Mouse (Mus musculus) fat pad, adult 2 months (tissue): ENCODE data around the gene Sbf2.
"Not testable (repeated sequence)": the region's sequence is repeated elsewhere in the genome, so short reads cannot be mapped to it uniquely, and the experiment has no call there.

Source experiments
- DNase-seq: peaks from one replicate; pipeline ENCODE4 v3.0.0-alpha.2; 2011; ENCODE audit warnings: low read depth, low spot score; ENCODE audit errors: extremely low read depth

The Sbf2 gene

DNA sequence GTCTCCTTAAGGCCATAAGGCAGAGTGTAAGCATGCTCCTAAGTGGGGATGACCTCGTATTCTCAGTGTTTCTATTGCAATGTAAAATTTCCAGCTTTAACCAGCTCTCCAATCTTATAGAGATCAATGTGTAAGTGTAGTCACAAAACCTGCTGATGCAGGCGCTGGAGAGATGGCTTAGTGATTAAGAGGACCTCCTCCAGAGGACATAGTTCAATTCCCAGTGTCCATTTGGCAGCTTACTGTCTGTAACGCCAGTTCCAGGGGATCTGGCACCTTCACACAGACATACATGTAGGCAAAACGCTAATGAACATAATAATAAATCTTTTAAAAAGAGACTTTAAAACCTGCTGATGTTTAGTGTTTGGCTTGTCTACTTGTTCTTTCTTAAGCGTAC lies 200.4 kb downstream of the Sbf2 start:
- no peak for DNase-seq

DNA sequence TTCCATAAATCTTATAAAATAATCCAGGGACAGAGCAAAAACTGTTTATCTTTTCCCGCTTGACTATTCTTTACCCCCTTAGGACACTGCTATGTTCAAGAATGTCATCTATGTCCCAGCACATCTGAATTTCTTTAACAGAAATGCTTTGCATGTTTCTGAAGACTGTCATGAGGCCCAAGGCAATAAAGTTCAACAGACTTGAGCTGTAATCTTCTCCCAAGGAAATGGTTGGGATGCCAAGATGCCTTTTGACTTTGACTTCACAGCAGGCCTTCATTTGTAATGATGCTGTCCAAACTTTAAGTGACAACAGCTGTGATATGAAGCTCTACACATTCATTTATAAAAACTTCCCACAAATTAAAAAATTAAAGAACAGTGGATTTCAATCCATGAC lies 212.6 kb downstream of the Sbf2 start:
- no peak for DNase-seq

DNA sequence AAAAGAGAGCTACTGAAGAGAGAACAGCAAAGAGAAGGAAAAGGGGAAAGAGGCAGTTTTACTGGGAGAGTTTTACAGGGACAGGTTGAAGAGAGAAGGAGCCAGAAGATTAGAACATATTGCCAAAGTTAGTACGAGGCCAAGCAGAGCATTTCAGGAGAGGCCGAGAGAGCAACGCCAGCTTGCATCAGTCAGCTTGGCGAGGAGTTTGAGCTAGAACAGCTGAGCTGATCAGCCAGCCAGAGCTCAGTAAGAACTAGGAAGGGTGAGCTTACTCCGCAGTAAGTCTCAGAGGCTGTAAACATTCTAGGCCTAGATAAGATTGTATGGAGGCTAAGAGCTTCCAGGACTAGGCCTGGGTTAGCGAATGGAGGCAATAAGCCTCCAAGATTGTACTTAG lies 222.1 kb downstream of the Sbf2 start:
- no peak for DNase-seq

DNA sequence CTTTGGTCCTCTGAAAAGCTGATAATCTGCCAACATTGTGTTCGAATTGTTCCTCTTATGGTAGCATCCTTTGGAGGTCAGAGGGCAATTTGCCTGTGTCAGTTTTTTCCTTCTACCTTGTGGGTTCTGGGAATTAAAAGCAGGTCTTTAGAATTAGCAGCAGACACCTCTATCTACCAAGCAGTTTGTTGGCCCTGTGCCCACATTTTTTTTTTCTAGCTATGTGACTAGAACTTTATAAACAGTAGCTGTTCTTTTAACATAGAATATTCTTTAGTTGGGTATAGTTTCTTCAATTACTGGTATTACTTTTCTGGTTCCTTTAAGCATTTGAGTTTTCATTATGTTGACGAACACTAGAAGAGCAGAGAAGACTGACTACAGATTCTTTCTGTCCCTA lies 223.1 kb downstream of the Sbf2 start:
- no peak for DNase-seq

DNA sequence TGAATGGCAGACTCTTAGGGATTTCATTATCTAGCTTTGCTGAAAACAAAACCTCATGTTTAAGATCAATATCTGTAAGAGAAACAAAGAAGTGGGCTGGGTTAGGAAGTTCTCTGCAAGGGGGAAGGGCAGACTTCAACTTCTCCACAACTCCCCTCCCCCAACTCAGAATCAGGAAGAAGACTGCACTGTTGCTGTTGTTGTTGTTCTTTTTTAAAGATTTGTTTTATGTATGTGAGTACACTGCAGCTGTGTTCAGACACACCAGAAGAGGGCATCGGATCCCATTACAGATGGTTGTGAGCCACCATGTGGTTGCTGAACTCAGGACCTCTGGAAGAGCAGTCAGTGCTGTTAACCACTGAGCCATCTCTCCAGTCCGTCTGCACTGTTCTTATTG lies 225.8 kb downstream of the Sbf2 start:
- not testable (repeated sequence) for DNase-seq

DNA sequence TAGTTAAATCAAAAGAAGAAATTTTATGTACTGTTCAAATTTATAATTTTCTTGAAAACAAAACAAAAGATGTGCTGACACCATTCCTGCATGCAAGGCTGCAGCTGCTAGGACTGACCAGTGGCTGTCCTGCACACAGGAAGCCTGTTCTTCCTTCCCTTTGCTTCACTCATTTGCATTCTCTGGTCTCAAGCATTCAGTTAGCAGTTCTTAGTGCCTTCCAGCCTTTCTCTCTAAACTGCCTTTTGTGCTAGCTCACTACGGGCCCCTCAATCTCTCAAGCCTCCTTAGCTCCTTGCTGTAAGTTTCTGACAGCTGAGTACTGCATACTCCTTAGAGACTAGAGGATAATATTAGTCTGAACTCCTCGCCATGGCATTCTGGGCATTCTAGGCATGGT lies 227.2 kb downstream of the Sbf2 start:
- DNase-seq, result no peak

DNA sequence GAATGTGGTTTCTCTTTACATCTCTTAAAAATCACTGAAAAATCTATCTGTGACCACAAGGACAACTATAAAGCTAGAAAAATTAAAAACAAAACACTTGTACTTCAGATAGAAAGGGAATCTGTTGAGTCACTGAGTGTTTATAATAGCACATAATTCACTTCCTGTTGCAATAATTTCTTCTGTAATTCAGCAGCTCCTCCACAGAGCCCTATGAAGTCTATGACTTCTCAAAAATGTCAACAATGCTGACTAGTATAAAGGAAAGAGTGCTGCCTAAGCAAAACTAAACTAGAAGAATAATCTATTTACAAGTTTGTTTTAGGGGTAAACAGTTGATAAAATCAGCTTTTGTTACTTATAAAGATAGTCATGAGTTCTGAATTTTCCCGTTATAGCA lies 229.2 kb downstream of the Sbf2 start:
- DNase-seq, result no peak

DNA sequence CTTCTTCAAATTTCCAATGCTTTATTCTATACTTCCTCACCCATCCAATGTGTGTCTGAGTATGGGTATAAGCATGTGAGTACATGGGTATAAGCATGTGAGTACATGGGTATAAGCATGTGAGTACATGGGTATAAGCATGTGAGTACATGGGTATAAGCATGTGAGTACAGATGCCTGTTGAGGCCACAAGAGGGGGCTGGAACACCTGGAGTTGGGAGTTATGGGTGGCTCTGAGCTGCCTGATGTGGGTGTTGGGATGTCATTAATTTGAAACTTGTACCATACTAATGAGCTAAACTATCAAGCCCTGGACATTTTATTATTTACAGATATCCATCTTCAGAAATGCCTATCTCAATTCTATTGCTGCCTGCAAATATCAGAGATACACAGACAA lies 230.4 kb downstream of the Sbf2 start:
- DNase-seq, result no peak

DNA sequence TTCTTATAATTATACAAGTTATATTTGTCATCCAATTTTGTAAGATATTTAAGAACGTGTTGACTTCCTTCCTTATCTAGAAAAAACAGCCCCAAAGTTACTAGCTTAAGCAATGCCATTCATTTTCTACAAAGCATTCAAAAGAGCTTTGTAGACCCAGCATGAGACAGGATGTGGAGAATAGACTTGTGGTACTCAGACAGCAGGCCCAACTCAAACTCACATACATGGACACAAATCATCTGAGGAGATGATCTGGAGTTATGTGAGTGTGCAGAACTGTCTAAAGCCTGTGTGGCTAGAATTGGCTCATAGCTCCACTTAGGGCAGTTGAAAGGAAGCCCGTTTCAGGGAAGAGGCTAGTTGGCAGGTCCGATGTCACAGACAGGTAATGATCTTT lies 233.1 kb downstream of the Sbf2 start:
- no peak for DNase-seq

DNA sequence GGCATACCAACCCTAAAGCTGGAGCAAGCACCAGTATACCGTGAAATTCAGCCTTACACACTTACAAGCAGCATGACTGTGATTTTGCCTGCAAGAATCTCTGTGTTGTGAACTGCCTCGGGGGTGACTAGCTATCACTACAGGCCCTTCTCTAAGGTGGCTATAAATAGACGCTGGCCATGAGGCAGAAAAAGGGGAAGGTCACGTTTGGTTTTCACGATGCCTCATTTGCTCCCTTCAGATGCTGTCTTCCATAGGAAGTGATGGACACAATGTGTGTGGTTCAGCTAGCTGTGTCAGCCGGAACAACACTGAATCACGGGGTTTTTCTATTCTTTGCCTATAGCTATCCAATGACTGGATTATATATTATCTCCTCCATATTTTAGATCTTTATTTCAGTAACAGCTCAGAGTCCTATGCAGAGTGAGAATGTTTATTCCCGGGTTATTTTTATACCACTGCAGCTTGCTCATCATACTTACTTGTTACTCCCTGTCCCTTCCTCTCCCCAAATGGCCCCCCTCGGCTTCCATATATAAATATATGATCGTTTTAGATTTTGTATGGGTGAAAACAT lies 235.3 kb downstream of the Sbf2 start:
- DNase-seq, result no peak

DNA sequence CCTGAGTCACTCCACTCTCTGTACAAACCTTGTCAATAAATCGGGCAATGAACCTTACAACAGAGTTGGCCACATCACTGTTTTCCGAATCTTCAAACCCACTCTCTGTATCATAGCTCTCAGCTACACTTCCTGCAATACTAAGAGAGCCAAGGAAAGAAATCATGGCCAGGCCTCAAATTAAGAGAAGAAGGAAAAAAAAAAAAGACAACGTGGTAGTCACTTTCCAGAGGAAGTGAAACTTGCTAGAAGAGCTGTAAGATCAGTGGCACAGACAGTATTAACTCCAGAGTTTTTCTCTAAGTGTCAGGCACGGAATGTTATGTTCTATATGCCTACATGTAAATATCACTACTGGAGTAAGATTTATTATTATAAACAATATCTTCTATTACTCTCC lies 242.2 kb downstream of the Sbf2 start:
- DNase-seq, result no peak

DNA sequence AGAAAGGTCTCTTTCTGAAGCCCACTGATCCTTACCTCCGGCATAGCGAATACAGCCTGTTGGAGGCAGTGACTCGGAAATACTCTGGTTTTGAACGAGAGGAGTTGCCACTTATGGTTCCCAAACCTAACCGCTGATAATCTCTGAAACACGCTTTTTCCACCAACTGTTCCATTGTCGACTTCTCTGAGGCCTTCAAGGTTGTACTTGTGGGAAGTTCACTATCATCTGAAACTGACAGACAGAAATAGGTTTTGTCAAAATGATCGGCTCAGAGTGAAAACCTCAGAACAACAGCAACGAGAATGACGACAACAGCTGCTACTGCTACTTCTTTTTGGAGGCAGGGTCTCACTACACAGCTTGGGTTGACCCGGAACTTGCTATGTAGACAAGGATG lies 252.7 kb downstream of the Sbf2 start:
- DNase-seq, result no peak

DNA sequence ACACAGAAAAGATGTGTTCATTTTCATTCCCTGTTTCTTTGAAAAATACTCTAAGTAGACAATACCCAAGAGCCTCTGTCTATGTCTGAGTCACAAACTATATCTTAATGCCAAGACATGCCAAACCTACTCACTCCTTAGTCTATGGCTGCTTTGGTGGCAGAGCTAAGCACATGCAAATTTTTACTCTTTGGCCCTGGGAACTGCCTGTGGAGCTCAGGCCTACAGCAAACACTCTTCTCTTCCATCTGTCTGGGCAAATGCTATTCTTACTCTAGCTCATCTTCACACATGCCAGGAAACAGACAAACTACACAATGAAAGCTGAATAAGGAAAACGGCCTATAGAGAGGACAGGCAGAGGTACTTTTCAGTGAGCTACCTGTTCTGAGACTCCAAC lies 253.2 kb downstream of the Sbf2 start:
- no peak for DNase-seq

DNA sequence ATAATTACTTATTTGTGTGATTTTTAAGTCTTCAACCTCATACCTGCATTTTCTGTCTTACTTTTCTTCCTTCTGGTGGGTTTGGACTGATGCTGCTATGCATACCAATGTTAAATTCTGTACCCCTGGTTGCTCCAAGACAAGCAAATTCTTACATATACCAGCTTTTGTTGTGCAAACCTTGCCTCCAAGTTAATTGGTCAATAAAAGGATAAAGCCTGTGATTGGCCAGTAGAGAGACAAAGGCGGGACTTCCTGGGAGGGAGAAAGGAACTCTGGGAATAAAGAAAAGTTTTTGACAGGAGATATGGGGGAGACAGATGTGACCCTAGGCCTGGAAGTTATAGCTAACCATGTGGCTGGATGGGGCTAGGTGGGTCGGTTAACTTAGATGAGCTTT lies 255.3 kb downstream of the Sbf2 start:
- no peak for DNase-seq

DNA sequence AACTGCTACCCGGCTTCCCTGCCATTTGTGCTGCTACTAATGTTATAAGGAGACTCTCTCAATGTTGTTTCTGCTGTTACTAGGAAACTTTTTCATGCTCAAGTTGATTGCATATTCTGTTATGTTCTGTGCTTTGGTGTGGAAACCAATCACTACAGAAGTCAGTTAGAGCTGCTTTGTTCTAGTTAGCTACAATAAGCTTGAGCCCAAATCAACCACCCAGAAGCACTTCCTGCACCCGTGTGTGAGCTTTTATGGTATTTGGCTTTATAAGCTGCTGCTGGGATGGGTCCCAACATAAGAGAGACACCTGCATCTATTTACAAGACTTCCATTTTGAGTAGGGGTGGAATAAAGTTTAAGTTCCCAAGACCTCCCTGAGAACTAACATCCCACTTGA lies 260.8 kb downstream of the Sbf2 start:
- DNase-seq, result no peak

DNA sequence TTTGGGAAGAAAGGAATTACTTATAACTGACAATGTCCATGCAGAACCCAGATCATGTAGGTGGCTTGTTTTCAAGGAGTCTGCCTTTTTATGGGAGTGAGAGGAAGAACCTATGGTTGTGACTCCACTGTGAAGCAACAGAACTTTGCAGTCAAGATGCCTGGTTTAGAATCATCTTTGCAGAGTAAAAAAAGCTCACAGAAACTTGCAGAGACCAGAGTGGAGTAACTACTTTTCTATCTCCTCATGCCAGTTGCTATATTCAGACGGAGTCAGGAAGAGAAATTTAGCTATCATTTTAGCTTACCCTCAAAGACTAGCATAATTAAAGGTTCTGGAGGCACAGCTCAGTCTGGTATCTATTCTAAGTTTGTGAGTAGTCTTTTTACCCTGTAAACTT lies 267.5 kb downstream of the Sbf2 start:
- DNase-seq, result no peak

DNA sequence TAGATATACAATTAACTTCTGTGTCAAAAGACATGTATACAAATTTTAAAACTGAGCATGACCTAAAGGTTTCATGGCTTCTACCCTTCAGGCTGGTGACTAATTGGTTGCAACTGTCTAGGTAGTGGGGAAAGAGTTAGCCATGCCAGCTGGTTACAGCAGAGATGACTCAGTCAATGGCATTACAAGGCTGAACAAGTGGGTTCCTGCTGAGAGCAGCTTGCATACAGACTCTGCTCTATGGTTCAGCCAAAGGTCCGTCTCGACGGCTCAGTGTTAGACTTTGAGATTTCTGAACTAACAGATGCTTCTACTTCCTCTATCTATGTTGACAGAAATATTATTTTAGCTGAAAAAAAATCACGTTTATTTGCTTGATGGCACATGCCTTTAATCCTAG lies 277.1 kb downstream of the Sbf2 start:
- peak; percentile 81 for DNase-seq

DNA sequence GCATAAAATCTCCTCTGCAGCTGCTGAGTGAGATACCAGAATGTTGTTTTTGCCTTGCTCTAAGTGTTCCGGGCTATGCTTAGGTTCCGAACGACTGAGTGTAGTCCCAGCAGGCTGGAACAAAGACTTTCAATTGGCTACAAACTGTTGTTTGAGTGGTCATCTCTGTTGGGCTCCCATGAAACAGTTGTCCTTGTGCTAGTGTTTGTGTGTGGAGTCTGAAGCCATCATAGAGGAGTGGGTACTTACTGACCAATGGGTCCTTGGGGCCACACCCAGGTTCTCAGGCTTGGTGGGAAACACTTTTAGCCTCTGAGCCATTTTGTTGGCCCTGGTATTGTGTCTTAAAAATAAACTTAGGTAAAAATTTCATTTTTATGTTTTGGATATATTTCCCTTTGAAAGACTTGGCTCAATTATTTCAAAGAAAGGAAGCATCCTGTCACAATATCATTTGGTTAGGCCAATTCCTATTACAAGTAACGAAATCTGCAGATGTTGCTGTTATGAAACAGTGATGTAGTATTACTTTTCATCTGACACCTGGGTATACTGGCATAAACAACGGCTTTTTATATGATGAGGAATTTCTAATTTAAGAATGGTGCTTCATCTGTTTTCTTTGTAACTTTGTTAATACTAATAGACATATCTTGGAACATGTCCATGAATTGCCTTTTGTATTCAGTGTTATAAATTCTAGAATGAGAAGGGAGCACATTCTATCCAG lies 289.2 kb downstream of the Sbf2 start:
- no peak for DNase-seq

DNA sequence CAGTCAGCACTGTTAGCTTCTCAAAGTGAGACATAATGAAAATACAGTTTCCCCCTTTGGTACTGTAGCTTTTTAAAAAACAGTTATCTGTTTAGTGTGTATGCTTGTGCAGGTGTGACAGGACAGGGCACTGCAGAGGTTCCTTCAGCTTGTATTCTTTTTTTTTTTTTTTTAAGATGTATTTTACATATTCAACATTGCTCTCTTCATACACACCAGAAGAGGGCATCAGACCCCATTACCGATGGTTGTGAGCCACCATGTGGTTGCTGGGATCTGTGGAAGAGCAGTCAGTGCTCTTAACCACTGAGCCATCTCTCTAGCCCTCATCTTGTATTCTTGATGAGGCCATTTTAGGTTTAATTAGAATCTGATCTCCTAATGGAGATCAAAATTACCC lies 289.9 kb downstream of the Sbf2 start:
- no peak for DNase-seq

DNA sequence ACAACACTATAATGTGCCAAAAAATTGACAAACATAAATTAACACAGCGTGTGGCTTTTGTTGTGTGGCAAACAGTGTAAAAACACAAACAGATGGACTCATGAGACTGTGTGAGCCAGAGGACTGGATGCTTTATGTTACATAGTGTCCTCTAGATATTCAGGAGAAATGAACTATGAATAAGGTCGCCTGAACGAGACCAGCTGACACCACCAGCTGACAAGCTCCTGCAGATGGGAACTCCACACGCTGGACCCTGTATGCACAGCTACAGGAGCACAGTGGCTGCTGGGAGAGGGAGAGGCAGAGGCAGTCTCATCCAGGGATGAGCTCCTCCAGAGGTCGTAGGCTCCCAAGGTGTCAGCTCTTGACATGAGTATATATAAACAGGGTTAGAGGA lies 293.6 kb downstream of the Sbf2 start:
- no peak for DNase-seq

DNA sequence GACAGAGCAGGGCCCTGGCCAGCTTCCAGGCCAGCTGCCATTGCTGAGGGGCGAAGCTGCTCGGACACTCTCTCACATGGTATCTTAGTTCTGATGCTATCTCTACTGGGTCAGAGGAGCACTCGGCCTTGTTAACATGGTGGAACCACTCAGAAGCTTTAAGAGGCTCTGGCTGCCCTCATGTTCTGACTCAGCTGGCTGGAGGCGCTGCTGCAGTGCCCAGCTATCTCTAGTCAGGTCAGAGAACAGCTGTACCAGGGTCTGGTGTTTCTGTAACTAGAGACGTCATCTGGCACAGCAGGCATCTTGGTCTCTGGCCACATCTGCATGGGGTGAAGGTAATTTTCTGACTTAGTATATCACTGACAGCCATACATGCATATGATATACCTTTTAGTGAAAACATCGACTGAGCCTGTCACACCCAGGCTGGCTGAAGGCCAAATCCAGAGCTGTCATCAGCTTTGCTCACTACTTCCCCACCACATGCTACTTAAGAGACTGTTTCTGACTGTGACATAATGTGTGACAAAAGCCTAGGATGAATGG lies 295.7 kb downstream of the Sbf2 start:
- DNase-seq, result no peak

DNA sequence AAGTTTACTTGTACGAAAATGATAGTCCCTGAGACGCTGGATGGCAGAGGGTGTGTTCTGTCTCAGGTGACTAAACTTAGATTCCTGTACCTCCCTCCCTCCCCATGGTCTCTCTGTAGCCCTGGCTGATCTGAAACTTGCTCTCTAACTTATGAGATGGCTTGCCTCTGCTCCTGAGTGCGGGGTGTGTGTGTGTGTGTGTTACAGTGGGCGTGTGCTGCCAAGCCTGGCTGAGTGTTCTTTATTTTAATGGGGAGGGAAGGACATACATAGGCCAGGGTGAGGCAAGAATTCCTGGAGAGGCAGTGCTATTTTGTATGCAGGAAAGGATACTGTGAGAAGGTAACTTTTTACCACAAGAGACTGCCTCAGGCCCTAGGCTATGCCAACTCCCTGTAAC lies 297.3 kb downstream of the Sbf2 start:
- DNase-seq, result no peak

DNA sequence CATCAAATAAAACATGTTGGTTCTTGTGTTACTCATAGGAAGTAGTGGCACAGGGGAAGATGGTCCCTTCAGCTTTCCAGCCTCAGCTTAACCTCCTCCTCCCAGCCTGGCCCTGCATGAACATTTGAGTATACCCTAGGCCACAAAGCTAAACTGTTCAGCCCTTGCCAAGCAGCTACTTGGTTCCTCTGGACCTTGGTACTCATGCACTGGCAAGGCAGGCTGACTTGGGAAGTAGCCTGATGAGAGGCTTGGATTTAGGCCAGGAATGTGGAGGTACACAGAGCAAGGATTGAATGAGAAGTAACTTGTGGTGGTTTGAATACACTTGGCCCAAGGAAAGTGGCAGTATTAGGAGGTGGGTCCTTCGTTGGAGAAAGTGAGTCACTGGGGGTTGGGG lies 299.4 kb downstream of the Sbf2 start:
- DNase-seq, result no peak
